Mouse (Mus musculus) olfactory bulb, adult 2 months (tissue): Measurements from ENCODE around the gene Hmgb2. TPM values are rescaled to one million over a fixed set of nuclear protein-coding genes. Genes with fewer than 3 reads are reported as not detected.

Experiments used
- H3K27ac ChIP-seq: fragments of 200-500 bp; 2 replicates; pipeline ENCODE4 v1.5.1; 2012; ENCODE audit warnings: low read depth, low read length; ENCODE audit not compliant: insufficient read depth
- H3K4me1 ChIP-seq: fragments of 200-500 bp; 2 replicates; pipeline ENCODE4 v1.6.1; 2012; ENCODE audit warnings: low read length; ENCODE audit not compliant: control insufficient read depth, insufficient read depth
- H3K4me3 ChIP-seq: fragments of 200-500 bp; 2 replicates; pipeline ENCODE4 v1.5.1; 2012; ENCODE audit warnings: mild to moderate bottlenecking, low read depth, low read length, moderate library complexity; ENCODE audit not compliant: insufficient read depth
- CTCF ChIP-seq: fragments of 200-500 bp; IDR thresholded peaks from 2 replicates; pipeline ENCODE4 v1.5.1; 2012; ENCODE audit warnings: low read depth, mild to moderate bottlenecking, low read length, moderate library complexity; ENCODE audit not compliant: insufficient read depth
- POLR2A ChIP-seq: fragments of 200-500 bp; IDR thresholded peaks from 2 replicates; pipeline ENCODE4 v1.6.1; 2012; ENCODE audit warnings: mild to moderate bottlenecking, low read depth, low read length, moderate library complexity; ENCODE audit not compliant: insufficient read depth
- WGBS: fragments of 180-500 bp; shearing (Covaris S2); methylation state at CpG from one replicate; pipeline ENCODE4 v1.1.7; 2018; 5-methylcytosine and 5-hydroxymethylcytosine counted together
- polyA plus RNA-seq: library from polyadenylated mRNA; stranded (reverse); fragments of >200 nt; gene quantifications from 2 replicates; pipeline ENCODE4 v1.2.4, GENCODE M21; 2012; ENCODE audit warnings: low replicate concordance; ENCODE audit not compliant: missing spikeins, insufficient read depth, insufficient read length

Gene Hmgb2
- polyA plus RNA-seq, 1 experiment, result not detected

DNA sequence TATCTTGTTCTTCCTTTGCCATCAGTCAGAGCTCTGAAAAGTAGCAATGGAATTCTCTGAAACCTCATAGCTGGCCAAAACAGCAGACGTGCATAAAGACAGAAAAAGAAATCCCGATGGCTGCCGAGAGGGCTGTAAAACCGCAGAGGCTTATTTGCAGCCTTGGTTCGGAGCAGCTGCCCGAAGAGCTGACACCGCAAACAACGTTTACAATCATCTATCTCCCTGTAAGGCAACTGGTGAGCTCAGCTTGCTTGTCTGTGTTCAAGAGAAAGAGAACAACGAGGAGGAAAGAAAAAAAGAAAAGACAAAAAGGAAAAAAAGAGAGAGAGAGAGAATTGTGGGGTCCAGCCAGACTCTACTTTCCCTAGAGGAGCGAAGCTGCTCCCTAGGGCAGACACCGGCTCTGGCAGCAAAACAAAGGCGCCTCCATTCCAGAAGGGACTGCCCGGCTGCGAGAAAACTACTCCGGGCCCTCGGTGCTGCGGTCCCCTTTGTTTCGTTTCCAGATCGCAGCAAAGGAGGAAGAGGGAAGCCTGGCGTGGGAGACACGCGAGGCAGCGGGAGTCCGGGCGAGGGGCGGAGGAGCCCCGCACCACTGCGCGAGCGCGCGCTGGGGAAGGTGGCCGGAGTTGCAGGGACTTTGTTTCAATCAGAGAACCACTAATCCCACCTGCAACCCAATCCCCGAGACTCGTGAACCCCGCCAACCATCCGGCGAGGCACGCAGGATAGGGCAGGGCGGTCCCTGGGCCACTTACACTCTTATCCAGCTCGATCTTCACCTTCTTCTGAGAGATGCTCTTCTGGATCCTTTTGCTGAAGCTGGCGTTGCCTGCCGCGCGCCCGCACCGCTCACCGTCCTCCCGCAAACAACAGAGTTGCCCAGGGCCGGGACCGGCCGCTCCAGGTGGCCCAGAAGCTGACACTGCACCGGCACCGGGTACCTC lies 24.9 kb upstream of the Hmgb2 start:
- peak overlapping the region; percentile 44 for H3K27ac ChIP-seq
- no peaks in the 10 kb centered on the region; the same call in 1 of the 2 replicates for H3K4me1 ChIP-seq
- no peak for TF ChIP-seq CTCF
- 0 out of 2 replicates have a peak, but pooled peaks have one; percentile 23 for TF ChIP-seq POLR2A
- peak overlapping the region; percentile 84 for H3K4me3 ChIP-seq
- under 1% methylated on average over 54 of the region's 54 CpGs for WGBS

DNA sequence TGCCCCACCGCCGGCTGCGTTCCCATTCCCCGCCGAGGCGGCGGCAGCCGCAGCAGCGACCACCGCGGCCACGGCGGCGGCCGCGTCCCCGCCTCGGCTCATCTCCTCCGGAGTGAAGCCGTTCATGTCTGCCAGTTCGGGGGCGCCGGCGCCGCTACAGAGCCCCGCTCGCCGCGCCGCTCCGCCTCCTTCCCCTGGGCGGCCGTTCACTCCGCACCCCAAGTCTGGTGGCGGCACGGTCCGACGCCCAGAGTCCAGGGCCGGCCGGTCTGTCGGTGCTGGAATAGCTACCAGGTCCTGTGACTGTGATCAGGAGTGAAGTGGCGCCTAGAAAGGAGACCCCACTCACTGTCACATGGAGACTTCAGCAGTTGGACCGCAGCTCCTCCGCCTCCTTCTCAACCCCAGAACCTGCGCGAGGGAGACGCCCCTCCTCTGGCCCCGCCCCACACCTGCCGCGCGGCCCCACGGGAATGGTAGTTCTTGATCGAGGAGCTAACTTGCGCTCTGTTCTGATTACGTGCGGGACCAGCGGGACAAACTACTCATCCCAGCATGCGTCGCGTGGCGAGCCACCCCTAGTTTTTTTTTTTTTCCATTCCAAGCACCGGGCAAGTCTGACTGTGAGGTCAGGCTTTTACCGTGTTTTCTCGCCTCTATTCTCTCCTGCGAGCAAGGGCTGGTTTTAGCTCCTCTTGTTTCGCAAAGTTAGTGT lies 24.1 kb upstream of the Hmgb2 start, which contains the start of gene Sap30:
Gene Sap30, minus strand, starts transcription at position 420 of the 715 bp plus-strand sequence.
- peak within 1 kb of the TSS; percentile 44 for H3K27ac ChIP-seq
- no peak for TF ChIP-seq CTCF
- TF ChIP-seq POLR2A, result peak; percentile 44; the same call in 1 of the 2 replicates
- H3K4me1 ChIP-seq, result no peaks in the 10 kb centered on the region; the same call in 1 of the 2 replicates
- H3K4me3 ChIP-seq, result peak within 1 kb of the TSS; percentile 84
- under 1% methylated on average over 66 of the region's 66 CpGs for WGBS

DNA sequence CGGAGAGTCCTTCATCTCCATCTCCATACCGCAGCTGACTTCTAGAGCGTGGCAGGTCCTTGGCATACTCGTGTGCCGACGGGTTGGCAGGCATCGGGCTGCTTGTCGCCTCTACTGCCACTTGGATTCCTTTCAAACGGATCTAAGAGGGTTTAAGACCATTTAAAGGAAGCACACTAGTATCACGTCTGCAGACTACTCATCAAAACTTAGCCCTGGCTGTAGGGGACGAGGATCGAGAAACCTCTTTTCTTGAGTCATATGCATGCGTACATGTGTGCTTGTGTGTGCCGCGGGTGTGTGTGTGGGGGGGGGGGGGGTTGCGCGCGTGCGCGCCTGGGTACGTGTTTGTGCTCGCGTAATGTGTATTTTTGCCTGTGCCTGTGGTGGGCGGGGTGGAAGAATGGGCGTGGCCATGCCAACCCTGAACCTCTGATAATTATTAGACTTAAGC lies 23.4 kb upstream of the Hmgb2 start:
- TF ChIP-seq POLR2A (no peak), CTCF (no peak)
- peak overlapping the region; percentile 84 for H3K4me3 ChIP-seq
- no peak overlapping the region for H3K27ac ChIP-seq
- WGBS, result under 1% methylated on average over 25 of the region's 25 CpGs
- H3K4me1 ChIP-seq, result no peaks in the 10 kb centered on the region; the same call in 1 of the 2 replicates

GRCm38 (mm10) chr8:57489366-57489765 lies 22.3 kb upstream of the Hmgb2 start:
- TF ChIP-seq CTCF, result no peak
- TF ChIP-seq POLR2A, result no peak
- 97% methylated on average over 1 of the region's 1 CpGs for WGBS
- Histone ChIP-seq H3K4me3 (no peak overlapping the region), H3K4me1 (no peaks in the 10 kb centered on the region; the same call in 1 of the 2 replicates), H3K27ac (no peak overlapping the region)

- TF ChIP-seq CTCF (no peak), POLR2A (no peak)
- H3K4me1 ChIP-seq, result no peaks in the 10 kb centered on the region; the same call in 1 of the 2 replicates
- no peak overlapping the region for H3K27ac ChIP-seq
- no peak overlapping the region for H3K4me3 ChIP-seq
Measured at GRCm38 (mm10) chr8:57489896-57490295, 21.8 kb upstream of the Hmgb2 start.

DNA sequence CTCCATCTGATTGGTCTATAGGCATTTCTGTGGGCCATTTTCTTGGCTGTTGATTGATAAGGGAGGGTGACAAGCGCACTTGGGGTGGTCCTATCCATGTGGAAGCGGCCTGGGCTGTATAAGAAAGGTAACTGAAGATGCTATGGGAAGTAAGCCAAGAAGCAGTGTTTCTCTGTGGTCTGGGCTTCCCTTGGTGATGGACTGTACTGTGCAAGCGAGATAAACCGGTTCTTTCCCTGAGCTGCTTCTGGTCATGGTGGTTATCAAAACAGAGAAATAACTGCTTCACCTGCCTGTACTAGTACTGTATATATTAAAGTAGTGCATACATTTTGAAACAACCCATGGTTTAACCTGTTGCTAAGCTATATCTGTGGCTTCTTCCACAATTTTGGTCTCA lies 19.8 kb upstream of the Hmgb2 start:
- Histone ChIP-seq H3K4me3 (no peak overlapping the region), H3K27ac (no peak overlapping the region), H3K4me1 (peaks cover 2% of the 10 kb centered on the region; the same call in 1 of the 2 replicates)
- TF ChIP-seq POLR2A (no peak), CTCF (no peak)
- whole genome bisulfite sequencing, result 98% methylated on average over 4 of the region's 4 CpGs

GRCm38 (mm10) chr8:57498494-57498846 lies 13.2 kb upstream of the Hmgb2 start:
- H3K27ac ChIP-seq, result no peak overlapping the region
- 29% methylated on average over 8 of the region's 8 CpGs for WGBS
- H3K4me1 ChIP-seq, result peaks cover 2% of the 10 kb centered on the region; the same call in 1 of the 2 replicates
- H3K4me3 ChIP-seq, result no peak overlapping the region
- TF ChIP-seq CTCF (no peak), POLR2A (no peak)

DNA sequence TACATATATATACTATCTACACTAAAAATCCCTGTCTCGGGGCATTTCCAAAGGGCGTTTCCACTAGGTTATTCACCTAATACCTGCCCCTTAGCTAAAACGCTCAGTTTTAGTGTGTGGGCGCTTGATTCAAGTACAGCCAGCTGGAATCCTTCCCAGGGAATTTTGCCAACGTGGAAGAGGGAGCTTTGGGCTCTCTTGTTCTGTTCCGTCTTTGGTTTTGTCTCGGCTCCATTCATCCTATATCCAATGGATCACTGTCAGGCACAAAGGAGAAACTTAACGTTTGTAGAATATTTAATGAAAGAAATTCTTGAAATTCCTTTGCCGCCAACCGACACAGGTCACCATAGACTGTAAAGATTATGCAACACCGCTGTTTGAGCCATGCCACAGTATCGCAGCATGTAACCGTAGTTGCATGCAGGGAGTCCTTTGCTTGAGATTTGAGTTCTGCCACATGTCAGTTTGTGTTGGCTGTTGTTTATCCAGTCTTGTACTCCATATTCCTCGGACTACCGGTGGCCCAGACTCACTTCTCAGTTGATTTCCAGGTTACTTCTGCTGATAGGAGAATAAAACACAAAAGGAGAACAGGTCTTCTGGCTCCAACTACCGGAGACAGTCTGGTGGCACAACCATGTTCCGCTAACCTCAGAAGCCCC lies 12.7 kb upstream of the Hmgb2 start:
- no peak overlapping the region for H3K27ac ChIP-seq
- 23% methylated on average over 17 of the region's 17 CpGs for WGBS
- peaks cover 2% of the 10 kb centered on the region; the same call in 1 of the 2 replicates for H3K4me1 ChIP-seq
- TF ChIP-seq POLR2A, result no peak
- no peak for TF ChIP-seq CTCF
- H3K4me3 ChIP-seq, result no peak overlapping the region
